Mouse (Mus musculus) ES-Bruce4 (cell line): ENCODE measurements around the gene Acer3. TPM values are rescaled to one million over a fixed set of nuclear protein-coding genes. Genes with fewer than 3 reads are reported as not detected.

Experiments used
- H3K27ac ChIP-seq: 2 replicates; pipeline ENCODE4 v1.5.1; 2012; ENCODE audit warnings: low read length, inconsistent platforms; ENCODE audit not compliant: insufficient read depth
- H3K27me3 ChIP-seq: 2 replicates; pipeline ENCODE4 v1.6.1; 2012; ENCODE audit warnings: mild to moderate bottlenecking, low read length, inconsistent platforms; ENCODE audit not compliant: control insufficient read depth, poor library complexity, insufficient read depth, severe bottlenecking
- H3K36me3 ChIP-seq: 2 replicates; pipeline ENCODE4 v1.6.1; 2012; ENCODE audit warnings: inconsistent platforms, mild to moderate bottlenecking, low read length, moderate library complexity; ENCODE audit not compliant: control insufficient read depth, poor library complexity, insufficient read depth, severe bottlenecking
- H3K4me1 ChIP-seq: one replicate; pipeline ENCODE4 v1.8.1; 2011; ENCODE audit warnings: low read length; ENCODE audit not compliant: control insufficient read depth, insufficient read depth
- H3K4me3 ChIP-seq: 2 replicates; pipeline ENCODE4 v1.5.1; 2011; ENCODE audit warnings: low read depth, mild to moderate bottlenecking, low read length
- H3K9ac ChIP-seq: 2 replicates; pipeline ENCODE4 v1.6.1; 2012; ENCODE audit warnings: low read depth, mild to moderate bottlenecking, inconsistent platforms; ENCODE audit not compliant: poor library complexity, severe bottlenecking
- H3K9me3 ChIP-seq: replicated peaks from 2 replicates; pipeline ENCODE4 v1.6.1; 2012; ENCODE audit warnings: mild to moderate bottlenecking, low read length, inconsistent platforms; ENCODE audit not compliant: control insufficient read depth, poor library complexity, insufficient read depth, severe bottlenecking
- CTCF ChIP-seq: IDR thresholded peaks from one replicate; pipeline ENCODE4 v1.8.1; 2011; ENCODE audit warnings: low read depth, low read length
- EP300 ChIP-seq: IDR thresholded peaks from 2 replicates; pipeline ENCODE4 v1.6.1; 2011; ENCODE audit warnings: low read depth, low read length; ENCODE audit not compliant: insufficient read depth
- POLR2A ChIP-seq: IDR thresholded peaks from one replicate; pipeline ENCODE4 v1.8.1; 2011; ENCODE audit warnings: low read length; ENCODE audit not compliant: insufficient read depth
- polyA plus RNA-seq: library from polyadenylated mRNA; stranded (reverse); fragments of >200 nt; gene quantifications from 2 replicates; pipeline ENCODE4 v1.2.4, GENCODE M21; 2011; ENCODE audit warnings: low read depth; ENCODE audit not compliant: missing spikeins, insufficient read depth, insufficient read length

The Acer3 gene
- 18.4 and 19.2 TPM in 2 replicates for polyA plus RNA-seq

- Histone ChIP-seq H3K9ac (no peak within 1 kb of the TSS), H3K9me3 (no peaks in the 10 kb centered on the region; the same call in 1 of the 2 replicates), H3K4me1 (no peaks in the 10 kb centered on the region), H3K27ac (no peak within 1 kb of the TSS), H3K27me3 (peaks cover 4% of the 10 kb centered on the region; the same call in 1 of the 2 replicates), H3K4me3 (no peak within 1 kb of the TSS), H3K36me3 (no peaks in the 10 kb centered on the region)
- no peak for TF ChIP-seq EP300
- TF ChIP-seq CTCF = no peak
- no peak for TF ChIP-seq POLR2A
Observed at GRCm38 (mm10) chr7:98321083-98321482, at the start of gene Acer3. Acer3 (minus strand) TSS chr7:98321208.

- TF ChIP-seq EP300 (peak; percentile 80), CTCF (no peak), POLR2A (no peak)
- Histone ChIP-seq H3K4me3 (no peak overlapping the region), H3K27ac (peak overlapping the region; percentile 49; the same call in 1 of the 2 replicates)
Observed at GRCm38 (mm10) chr7:98369762-98370369, 48.9 kb upstream of the Acer3 start.

GRCm38 (mm10) chr7:98361662-98362061 lies 40.7 kb upstream of the Acer3 start:
- no peaks in the 10 kb centered on the region for H3K36me3 ChIP-seq
- 0 out of 2 replicates have a peak, but pooled peaks cover 3% of the 10 kb centered on the region for H3K9me3 ChIP-seq
- H3K27me3 ChIP-seq = no peaks in the 10 kb centered on the region
- 0 out of 2 replicates have a peak overlapping the region, but pooled peaks have one; percentile 42 for H3K9ac ChIP-seq
- no peak overlapping the region; the same call in 1 of the 2 replicates for H3K27ac ChIP-seq
- H3K4me3 ChIP-seq = peak overlapping the region; percentile 15; the same call in 1 of the 2 replicates
- H3K4me1 ChIP-seq = no peaks in the 10 kb centered on the region
- TF ChIP-seq CTCF (no peak), EP300 (no peak), POLR2A (no peak)

More at GRCm38 (mm10) chr7:98369762-98370369, 48.9 kb upstream of the Acer3 start:
- peaks cover 1% of the 10 kb centered on the region for H3K4me1 ChIP-seq
- no peaks in the 10 kb centered on the region for H3K36me3 ChIP-seq
- no peak overlapping the region for H3K9ac ChIP-seq
- no peaks in the 10 kb centered on the region for H3K27me3 ChIP-seq
- H3K9me3 ChIP-seq = no peaks in the 10 kb centered on the region

- Histone ChIP-seq H3K9ac (peak within 1 kb of the TSS; percentile 74), H3K36me3 (no peaks in the 10 kb centered on the region), H3K27ac (peak within 1 kb of the TSS; percentile 20), H3K27me3 (no peaks in the 10 kb centered on the region), H3K4me1 (no peaks in the 10 kb centered on the region), H3K4me3 (peak within 1 kb of the TSS; percentile 86), H3K9me3 (0 out of 2 replicates have a peak, but pooled peaks cover 3% of the 10 kb centered on the region)
- TF ChIP-seq POLR2A (peak; percentile 25), EP300 (peak; percentile 80), CTCF (no peak)
Observed at GRCm38 (mm10) chr7:98361063-98361652, 40.1 kb upstream of the Acer3 start, which contains the start of gene Tsku. Tsku (minus strand) TSS chr7:98361328.

GRCm38 (mm10) chr7:98360621-98360990 lies 39.6 kb upstream of the Acer3 start:
- H3K36me3 ChIP-seq = no peaks in the 10 kb centered on the region
- peak overlapping the region; percentile 86 for H3K4me3 ChIP-seq
- TF ChIP-seq CTCF (no peak), EP300 (no peak), POLR2A (no peak)
- H3K4me1 ChIP-seq = no peaks in the 10 kb centered on the region
- 0 out of 2 replicates have a peak, but pooled peaks cover 3% of the 10 kb centered on the region for H3K9me3 ChIP-seq
- peak overlapping the region; percentile 74 for H3K9ac ChIP-seq
- H3K27me3 ChIP-seq = no peaks in the 10 kb centered on the region
- H3K27ac ChIP-seq = peak overlapping the region; percentile 20
